Mouse (Mus musculus) embryonic fibroblast, embryonic 13.5 days (primary cell): ENCODE measurements around the gene Hspb7. TPM values are rescaled to one million over a fixed set of nuclear protein-coding genes. Genes with fewer than 3 reads are reported as not detected.
A peak's percentile ranks its signal among the peaks of the same experiment; 100 is the strongest.

Source experiments
- H3K27ac ChIP-seq: 2 replicates; pipeline ENCODE4 v1.5.1; 2012; ENCODE audit warnings: low read length, control low read depth, inconsistent platforms; ENCODE audit not compliant: insufficient read depth
- H3K4me1 ChIP-seq: 2 replicates; pipeline ENCODE4 v1.6.1; 2011; ENCODE audit warnings: low read length; ENCODE audit not compliant: control insufficient read depth, insufficient read depth
- H3K4me3 ChIP-seq: 2 replicates; pipeline ENCODE4 v1.5.1; 2011; ENCODE audit warnings: mild to moderate bottlenecking, control low read depth, low read length; ENCODE audit not compliant: insufficient read depth
- CTCF ChIP-seq: IDR thresholded peaks from 2 replicates; pipeline ENCODE4 v1.5.1; 2011; ENCODE audit warnings: mild to moderate bottlenecking, control low read depth, low read length, moderate library complexity, borderline replicate concordance; ENCODE audit not compliant: insufficient read depth
- POLR2A ChIP-seq: IDR thresholded peaks from 2 replicates; pipeline ENCODE4 v1.6.1; 2011; ENCODE audit warnings: low read depth, mild to moderate bottlenecking, control low read depth, low read length, moderate library complexity
- polyA plus RNA-seq: library from polyadenylated mRNA; stranded (reverse); fragments of >200 nt; gene quantifications from 2 replicates; pipeline ENCODE4 v1.2.4, GENCODE M21; 2011; ENCODE audit warnings: low read depth; ENCODE audit not compliant: missing spikeins, insufficient read length

Gene Hspb7
- polyA plus RNA-seq, 1 experiment, result 1.2 TPM

DNA sequence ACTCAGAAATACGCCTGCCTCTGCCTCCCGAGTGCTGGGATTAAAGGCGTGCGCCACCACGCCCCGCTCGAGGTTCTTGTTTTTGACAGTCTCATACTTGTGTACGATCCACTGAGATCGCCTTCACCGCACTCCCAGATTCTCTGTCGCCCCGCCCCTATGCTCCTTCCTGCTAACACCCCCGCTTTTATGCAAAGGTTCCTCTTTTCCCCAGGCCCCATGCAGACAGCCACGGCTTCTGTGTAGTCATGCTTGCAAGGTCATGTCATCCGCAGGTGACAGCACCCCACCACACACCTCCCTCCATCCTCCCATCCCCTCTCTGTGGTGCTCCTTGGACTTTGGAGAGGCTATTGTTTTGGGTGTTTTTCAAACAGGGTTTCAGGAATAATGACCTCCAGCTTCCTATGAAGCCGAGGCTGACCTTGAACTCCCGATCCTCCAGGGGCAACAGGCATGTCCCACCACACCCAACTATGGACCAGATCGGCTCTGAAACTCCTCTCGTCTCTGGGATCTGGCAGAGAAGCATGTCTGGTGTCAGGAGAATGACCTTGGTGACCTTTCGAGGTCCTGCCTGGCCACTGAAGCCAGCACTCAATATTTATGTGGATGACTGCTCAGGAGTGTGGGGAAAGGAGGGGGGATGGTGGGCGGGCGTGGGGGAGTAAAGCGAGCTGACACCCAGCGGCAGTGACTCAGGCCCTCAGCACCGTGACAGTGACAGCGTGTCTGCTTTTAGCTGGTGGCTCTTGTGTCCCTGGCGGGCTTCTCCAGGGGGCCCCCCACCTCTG lies 984 bp upstream of the Hspb7 start:
- Histone ChIP-seq H3K4me1 (peaks cover 6% of the 10 kb centered on the region; the same call in 1 of the 2 replicates), H3K27ac (no peak overlapping the region), H3K4me3 (no peak overlapping the region)
- TF ChIP-seq CTCF, result no peak
- no peak for TF ChIP-seq POLR2A

DNA sequence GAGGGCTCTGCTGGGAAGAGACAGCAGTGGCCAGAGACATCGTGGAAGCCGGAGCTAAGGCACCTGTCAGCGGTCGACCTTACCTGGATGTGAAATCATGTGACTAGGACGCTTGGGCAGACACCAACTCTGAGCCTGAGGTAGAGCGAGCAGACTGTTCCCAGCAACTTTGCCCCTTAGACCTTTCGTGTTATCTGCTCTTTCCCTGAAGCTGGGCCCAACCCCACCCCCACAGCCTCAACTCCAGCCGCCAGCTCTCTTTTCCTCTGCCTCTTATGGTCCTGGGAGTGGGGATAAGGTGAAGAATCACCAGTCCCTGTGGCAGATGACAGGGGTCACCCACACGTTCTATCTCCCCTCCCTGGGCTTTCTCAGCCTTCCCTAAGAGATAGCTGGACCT lies 307 bp downstream of the Hspb7 start:
- no peak for TF ChIP-seq CTCF
- no peak for TF ChIP-seq POLR2A

DNA sequence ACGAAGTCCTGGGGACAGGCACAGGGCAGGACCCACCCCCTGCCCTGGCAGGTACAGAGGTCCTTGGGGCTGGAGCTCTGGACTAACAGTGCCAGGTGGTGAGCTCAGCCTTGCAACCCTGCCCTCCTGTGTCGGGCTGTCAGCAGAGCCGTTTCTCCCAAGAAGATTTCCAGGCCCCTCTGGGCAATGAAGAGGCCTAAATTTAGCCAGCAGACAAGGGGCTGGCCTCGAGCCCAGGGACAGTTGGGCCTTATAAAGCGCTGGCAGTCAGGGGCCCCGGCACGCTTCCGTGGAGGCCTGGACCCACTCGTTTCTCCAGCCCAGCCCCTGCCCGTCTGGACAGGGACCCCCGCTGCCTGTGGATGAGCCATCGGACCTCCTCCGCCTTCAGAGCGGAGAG lies 844 bp downstream of the Hspb7 start:
- peaks cover 12% of the 10 kb centered on the region; the same call in 1 of the 2 replicates for H3K4me1 ChIP-seq
- TF ChIP-seq POLR2A, result no peak
- no peak for TF ChIP-seq CTCF
- H3K4me3 ChIP-seq, result no peak overlapping the region
- no peak overlapping the region for H3K27ac ChIP-seq

More for the DNA sequence above, 307 bp downstream of the Hspb7 start:
- Histone ChIP-seq H3K4me1 (peaks cover 10% of the 10 kb centered on the region; the same call in 1 of the 2 replicates), H3K27ac (no peak overlapping the region), H3K4me3 (no peak overlapping the region)

DNA sequence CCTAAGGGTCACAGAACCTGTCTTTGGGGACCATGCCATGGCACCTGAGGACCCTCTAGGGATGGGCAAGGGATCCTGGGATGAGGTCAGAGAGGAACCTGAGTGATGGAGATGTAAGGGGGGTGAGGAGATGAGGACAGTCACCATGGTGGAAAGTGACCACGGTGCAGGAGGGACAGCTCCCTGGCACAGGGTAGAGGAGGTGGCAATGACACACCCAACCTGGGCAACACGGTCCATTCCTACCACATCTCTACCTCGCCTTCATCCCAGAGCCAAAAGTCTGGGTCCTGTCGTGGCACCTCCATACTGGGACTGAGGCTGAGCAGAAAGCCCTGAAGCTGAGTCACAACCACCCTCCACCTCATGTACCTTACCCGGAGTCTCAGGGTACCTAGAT lies 2.3 kb downstream of the Hspb7 start:
- no peak overlapping the region for H3K4me3 ChIP-seq
- H3K27ac ChIP-seq, result 0 out of 2 replicates have a peak overlapping the region, but pooled peaks have one; percentile 15
- TF ChIP-seq CTCF (no peak), POLR2A (no peak)
- peaks cover 20% of the 10 kb centered on the region for H3K4me1 ChIP-seq

DNA sequence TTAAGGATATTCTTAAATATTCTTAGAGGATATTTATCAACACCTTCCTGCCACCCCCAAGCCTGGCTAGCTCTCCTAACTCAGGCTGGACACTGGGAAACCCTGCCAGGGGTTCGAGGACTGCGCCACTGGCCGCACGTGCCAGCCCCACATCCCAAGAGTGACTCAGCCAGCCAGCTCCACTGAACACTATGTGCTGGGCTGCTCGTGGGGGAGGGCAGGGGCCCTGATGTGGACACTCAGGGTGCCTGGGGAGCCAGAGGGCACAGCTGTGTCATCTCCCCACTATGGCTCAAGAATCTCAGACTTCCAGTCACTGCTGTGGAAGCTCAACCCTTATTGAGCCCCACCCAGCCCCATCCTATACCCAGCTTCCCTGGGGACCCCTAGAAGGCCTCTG lies 2.7 kb downstream of the Hspb7 start:
- Histone ChIP-seq H3K4me1 (peaks cover 20% of the 10 kb centered on the region), H3K4me3 (no peak overlapping the region), H3K27ac (peak overlapping the region; percentile 15; the same call in 1 of the 2 replicates)
- no peak for TF ChIP-seq POLR2A
- no peak for TF ChIP-seq CTCF

DNA sequence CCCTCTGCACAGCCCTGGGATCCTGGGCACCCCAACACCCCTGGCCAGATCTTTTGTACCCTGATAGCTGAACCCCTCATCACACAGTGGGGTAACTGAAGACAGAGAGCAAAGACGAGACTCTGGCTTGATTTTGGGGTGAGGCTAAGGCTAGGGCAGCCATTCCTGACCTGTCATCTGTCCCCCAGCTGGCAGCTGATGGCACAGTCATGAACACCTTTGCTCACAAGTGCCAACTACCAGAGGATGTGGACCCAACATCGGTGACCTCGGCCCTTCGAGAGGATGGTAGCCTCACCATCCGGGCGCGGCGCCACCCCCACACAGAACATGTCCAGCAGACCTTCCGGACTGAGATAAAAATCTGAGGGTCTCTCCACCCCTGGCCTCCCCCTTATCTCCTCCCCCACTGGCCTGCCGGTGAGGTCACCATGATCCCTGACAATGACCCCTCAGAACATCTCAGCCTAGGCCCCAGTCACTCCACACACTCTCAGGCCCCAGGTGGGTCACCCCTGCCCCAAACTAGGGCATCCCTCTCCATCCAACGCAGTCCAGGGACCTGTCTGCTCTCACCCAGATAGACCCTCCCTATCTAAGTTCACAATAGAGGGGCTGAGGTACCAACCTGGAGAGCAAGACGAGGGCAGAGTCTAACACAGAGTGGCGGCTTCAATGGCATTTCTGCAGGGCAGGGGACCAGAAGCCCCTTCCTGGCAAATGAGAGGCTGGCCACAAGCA lies 3.3 kb downstream of the Hspb7 start:
- Histone ChIP-seq H3K4me1 (peaks cover 20% of the 10 kb centered on the region), H3K4me3 (no peak overlapping the region), H3K27ac (peak overlapping the region; percentile 91; the same call in 1 of the 2 replicates)
- TF ChIP-seq CTCF, result no peak
- TF ChIP-seq POLR2A, result no peak

DNA sequence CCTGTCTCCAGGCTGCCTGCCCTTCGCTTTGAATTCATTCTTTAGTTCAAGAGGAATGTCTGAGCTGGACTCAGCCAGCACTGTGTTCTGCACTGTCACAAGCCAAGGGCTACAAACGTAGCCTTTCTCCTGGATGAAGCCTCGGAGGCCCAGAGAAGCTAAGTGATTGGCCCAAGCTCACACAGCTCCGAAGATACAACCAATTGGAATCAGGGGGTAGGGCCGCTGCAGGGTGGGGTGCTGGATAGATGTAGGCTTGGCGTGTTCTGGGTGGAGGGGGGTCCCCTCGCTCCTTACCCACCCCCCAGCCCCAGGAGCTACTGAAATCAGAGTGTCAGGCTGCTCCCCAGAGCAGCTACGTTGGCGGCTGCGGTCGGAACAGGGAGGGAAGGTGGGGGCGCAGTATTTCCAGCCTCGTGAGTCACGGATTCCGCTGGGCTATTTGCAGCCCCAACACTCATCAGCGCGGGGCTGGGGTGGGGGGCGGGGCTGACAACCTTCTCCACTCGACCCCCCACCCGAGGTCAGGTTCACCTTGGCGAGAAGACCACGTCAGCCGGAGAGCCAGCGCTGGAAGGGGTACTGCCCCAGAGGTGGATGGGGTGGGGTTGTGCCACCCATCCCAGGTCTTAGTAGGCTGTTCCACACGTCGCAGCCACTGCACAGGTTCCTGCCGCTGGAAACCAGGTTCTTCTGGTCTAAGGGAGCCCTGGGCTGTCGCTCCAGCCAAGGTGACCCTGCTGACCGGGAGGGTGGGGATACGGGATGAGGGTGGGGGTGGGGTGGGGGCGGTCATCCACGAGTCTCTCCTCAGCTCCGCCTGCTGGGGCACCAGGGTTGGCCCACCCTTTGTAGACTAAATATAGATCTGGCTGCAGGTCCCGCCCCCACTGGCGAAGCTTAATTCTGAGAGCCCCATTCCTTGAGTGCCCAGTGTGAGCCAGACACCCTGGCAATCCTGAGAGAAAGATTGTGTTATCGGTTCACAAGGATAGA lies 5.2 kb downstream of the Hspb7 start:
- Histone ChIP-seq H3K4me1 (peaks cover 20% of the 10 kb centered on the region), H3K4me3 (peak overlapping the region; percentile 21), H3K27ac (peak overlapping the region; percentile 98)
- TF ChIP-seq POLR2A (peak; percentile 94), CTCF (no peak)

DNA sequence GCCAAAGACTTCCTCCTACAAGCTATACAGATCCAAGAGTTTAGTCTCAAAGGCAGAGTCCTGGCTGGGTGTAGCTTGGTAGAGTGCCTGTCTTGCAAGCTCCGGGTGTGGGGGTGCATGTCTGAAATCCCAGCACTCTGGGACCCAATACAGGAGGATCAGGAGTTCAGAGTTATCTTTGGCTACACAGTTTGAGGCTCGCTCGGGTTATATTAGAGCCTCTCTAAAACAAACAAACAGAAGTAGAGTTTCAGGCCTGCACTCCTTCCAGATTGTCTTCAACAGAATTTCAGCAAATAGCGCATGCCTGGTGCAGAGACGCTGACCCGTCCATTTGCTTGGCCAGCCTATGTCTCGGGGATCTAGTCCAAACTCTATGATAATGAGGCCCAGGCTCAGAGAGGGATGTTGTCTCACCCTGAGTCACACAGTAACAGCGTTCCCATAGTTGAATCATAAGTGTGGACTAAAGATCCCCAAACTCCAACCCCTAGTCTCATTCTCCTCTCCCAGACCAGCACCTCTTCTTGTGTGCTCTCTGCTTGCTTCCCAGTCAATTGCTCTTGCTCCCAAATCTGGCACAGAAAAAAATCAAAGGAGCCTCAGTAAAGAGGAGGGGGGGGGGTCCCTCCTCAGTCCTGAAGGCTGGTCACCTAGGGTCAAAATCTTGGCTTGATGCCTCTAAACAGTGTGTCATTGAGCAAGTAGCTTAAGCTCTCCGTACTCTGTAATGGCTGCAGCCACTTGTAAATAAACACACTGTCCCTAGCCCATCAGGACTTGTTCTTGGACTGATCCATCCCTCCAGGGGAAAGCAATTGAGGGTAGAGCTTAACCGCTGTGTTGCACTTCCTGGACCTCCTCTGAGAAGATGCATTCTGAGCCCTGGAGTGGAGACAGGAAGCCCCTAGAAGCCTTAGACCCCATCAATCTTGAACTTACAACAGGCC lies 6.5 kb downstream of the Hspb7 start:
- no peak for TF ChIP-seq POLR2A
- TF ChIP-seq CTCF, result no peak
- Histone ChIP-seq H3K27ac (peak overlapping the region; percentile 98), H3K4me3 (no peak overlapping the region), H3K4me1 (peaks cover 18% of the 10 kb centered on the region)

DNA sequence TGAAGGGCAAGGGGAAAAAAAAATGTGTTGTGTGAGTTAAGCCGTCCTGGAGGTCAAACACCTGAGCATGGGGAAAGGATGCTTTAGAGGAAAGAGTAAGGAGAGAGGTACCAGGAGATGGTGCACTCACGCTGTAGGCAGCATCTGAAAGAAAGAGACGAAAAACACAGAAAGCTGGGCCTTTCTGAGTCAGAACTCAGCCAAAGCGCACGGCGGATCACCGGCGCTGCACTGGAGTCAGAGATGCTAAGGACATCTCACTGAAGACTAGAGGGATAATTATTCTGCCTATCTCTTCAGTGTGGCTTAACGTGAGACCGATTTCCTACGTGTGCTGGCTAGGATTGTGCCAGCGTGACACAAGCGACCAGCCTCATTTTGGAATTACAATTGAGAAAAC lies 7.3 kb downstream of the Hspb7 start:
- Histone ChIP-seq H3K4me1 (peaks cover 18% of the 10 kb centered on the region), H3K27ac (no peak overlapping the region), H3K4me3 (no peak overlapping the region)
- no peak for TF ChIP-seq CTCF
- no peak for TF ChIP-seq POLR2A
